Mouse (Mus musculus): ENCODE measurements around the gene Zfp458. TPM values are rescaled to one million over a fixed set of nuclear protein-coding genes. Genes with fewer than 3 reads are reported as not detected.

Gene Zfp458
- total and polyA plus RNA-seq, 2 experiments, result 0.21 to 1.9 TPM

DNA sequence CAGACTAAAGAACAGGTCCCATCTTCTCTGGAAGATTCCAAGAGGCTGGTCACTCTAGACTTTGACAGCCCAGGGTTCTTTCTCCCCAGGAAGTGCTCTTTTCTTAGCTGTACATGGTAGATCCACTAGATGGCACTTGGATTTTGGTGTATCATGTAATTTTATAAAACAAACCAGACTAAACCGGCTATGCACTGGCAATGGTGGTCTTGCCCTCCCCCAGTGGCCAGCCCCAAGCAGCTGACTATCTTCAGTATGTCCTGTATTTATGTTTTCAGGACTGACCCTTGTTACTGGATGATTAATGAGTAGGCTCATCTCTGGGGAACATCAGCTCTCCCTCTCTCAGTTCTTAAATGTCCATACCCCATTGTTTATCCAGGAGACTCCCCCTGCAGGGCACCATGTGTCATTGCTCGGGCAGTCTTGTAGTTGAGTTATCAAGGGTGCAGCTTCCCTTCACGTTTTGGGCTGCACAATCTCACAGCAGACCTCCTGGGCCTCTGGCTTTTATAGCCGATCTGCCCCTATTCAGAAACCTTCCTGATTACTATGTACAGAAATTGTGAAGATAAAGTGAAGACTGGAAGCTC lies 64.2 kb downstream of the Zfp458 start:
- no peaks in the 10 kb centered on the region for H3K27me3 ChIP-seq (ENCODE audit: control insufficient read depth, insufficient read depth, low read length)
- TF ChIP-seq CTCF (IDR thresholded peaks at IDR 0.05; ENCODE audit: low read depth, low read length) (no peak; the same call in 1 of the 2 replicates), POLR2A (IDR thresholded peaks at IDR 0.05; ENCODE audit: extremely low read depth, insufficient read depth, low read length) (no peak)
- no peaks in the 10 kb centered on the region for H3K79me2 ChIP-seq (ENCODE audit: control insufficient read depth, insufficient read depth, low read length)
- no peak overlapping the region for H3K4me3 ChIP-seq (ENCODE audit: insufficient read depth, low read depth, low read length)
- H3K36me3 ChIP-seq (ENCODE audit: control insufficient read depth, insufficient read depth, low read length), result no peaks in the 10 kb centered on the region
- H3K4me1 ChIP-seq (ENCODE audit: control insufficient read depth, insufficient read depth, low read length), result no peaks in the 10 kb centered on the region
- H3K9ac ChIP-seq (ENCODE audit: low read depth, low read length), result no peak overlapping the region
- DNase-seq (ENCODE audit: extremely low read depth, low read depth, low spot score), result no peak
- no peak overlapping the region for H3K27ac ChIP-seq (replicated peaks; ENCODE audit: insufficient read depth, low read depth, low read length)
- WGBS, result 52% methylated on average over 4 of the region's 4 CpGs

Other genes starting within 250 kb of the Zfp458 start
- 1.3 TPM in 2 replicates for gene Zfp712, start 217.3 kb downstream of the Zfp458 start, total RNA-seq (2014; rRNA removed)
- 0.04 and 0.05 TPM in 2 replicates for gene Zfp712, start 217.3 kb downstream of the Zfp458 start, polyA plus RNA-seq (2012; rRNA removed)
- gene Zfp708, start 180.5 kb downstream of the Zfp458 start, total RNA-seq (2014; rRNA removed), result 1.1 and 3.1 TPM in 2 replicates
- gene Zfp708, start 180.5 kb downstream of the Zfp458 start, polyA plus RNA-seq (2012; rRNA removed), result 0.17 TPM in 1 of 2 replicates, not detected in the other
- 12.7 and 15.5 TPM in 2 replicates for gene Gm28557, start 169.9 kb downstream of the Zfp458 start, total RNA-seq (2014; rRNA removed)
- gene Gm28557, start 169.9 kb downstream of the Zfp458 start, polyA plus RNA-seq (2012; rRNA removed), result 4.5 and 7.1 TPM in 2 replicates
- gene Rslcan18, start 162.2 kb downstream of the Zfp458 start, total RNA-seq (2014; rRNA removed), result 1.9 and 2.2 TPM in 2 replicates
- 0.20 and 0.39 TPM in 2 replicates for gene Rslcan18, start 162.2 kb downstream of the Zfp458 start, polyA plus RNA-seq (2012; rRNA removed)
- 2.7 and 4.9 TPM in 2 replicates for gene Zfp759, start 156.8 kb downstream of the Zfp458 start, total RNA-seq (2014; rRNA removed)
- gene Zfp759, start 156.8 kb downstream of the Zfp458 start, polyA plus RNA-seq (2012; rRNA removed), result 0.18 and 0.30 TPM in 2 replicates
- 2.4 and 3.2 TPM in 2 replicates for gene Rsl1, start 105.3 kb downstream of the Zfp458 start, total RNA-seq (2014; rRNA removed)
- gene Rsl1, start 105.3 kb downstream of the Zfp458 start, polyA plus RNA-seq (2012; rRNA removed), result 0.30 and 0.33 TPM in 2 replicates
- 1.3 and 1.8 TPM in 2 replicates for gene Zfp455, start 84.0 kb downstream of the Zfp458 start, total RNA-seq (2014; rRNA removed)
- gene Zfp455, start 84.0 kb downstream of the Zfp458 start, polyA plus RNA-seq (2012; rRNA removed), result 0.10 and 0.11 TPM in 2 replicates
- 1.9 and 4.0 TPM in 2 replicates for gene Zfp457, start 28.0 kb upstream of the Zfp458 start, total RNA-seq (2014; rRNA removed)
- 0.51 and 0.87 TPM in 2 replicates for gene Zfp457, start 28.0 kb upstream of the Zfp458 start, polyA plus RNA-seq (2012; rRNA removed)
- 4.4 and 4.9 TPM in 2 replicates for gene Zfp595, start 54.1 kb upstream of the Zfp458 start, total RNA-seq (2014; rRNA removed)
- 0.48 and 0.50 TPM in 2 replicates for gene Zfp595, start 54.1 kb upstream of the Zfp458 start, polyA plus RNA-seq (2012; rRNA removed)
- gene Gm28044, start 82.1 kb upstream of the Zfp458 start, total RNA-seq (2014; rRNA removed), result 0.40 TPM in 1 of 2 replicates, not detected in the other
- gene Gm28044, start 82.1 kb upstream of the Zfp458 start, polyA plus RNA-seq (2012; rRNA removed), result 0.24 TPM in 1 of 2 replicates, not detected in the other
- gene Zfp953, start 82.1 kb upstream of the Zfp458 start, total RNA-seq (2014; rRNA removed), result 2.4 and 2.8 TPM in 2 replicates
- gene Zfp953, start 82.1 kb upstream of the Zfp458 start, polyA plus RNA-seq (2012; rRNA removed), result 0.26 and 0.28 TPM in 2 replicates
- 0.27 and 0.65 TPM in 2 replicates for gene Gm28041, start 97.3 kb upstream of the Zfp458 start, total RNA-seq (2014; rRNA removed)
- not detected in 2 replicates for gene Gm28041, start 97.3 kb upstream of the Zfp458 start, polyA plus RNA-seq (2012; rRNA removed)
- 1.0 and 1.5 TPM in 2 replicates for gene Zfp456, start 97.3 kb upstream of the Zfp458 start, total RNA-seq (2014; rRNA removed)
- gene Zfp456, start 97.3 kb upstream of the Zfp458 start, polyA plus RNA-seq (2012; rRNA removed), result 0.09 and 0.11 TPM in 2 replicates
- gene Zfp429, start 121.4 kb upstream of the Zfp458 start, total RNA-seq (2014; rRNA removed), result 3.0 TPM in 2 replicates
- 0.69 and 1.00 TPM in 2 replicates for gene Zfp429, start 121.4 kb upstream of the Zfp458 start, polyA plus RNA-seq (2012; rRNA removed)
- gene Zfp459, start 143.0 kb upstream of the Zfp458 start, total RNA-seq (2014; rRNA removed), result 0.07 and 0.28 TPM in 2 replicates
- gene Zfp459, start 143.0 kb upstream of the Zfp458 start, polyA plus RNA-seq (2012; rRNA removed), result 0.04 and 0.11 TPM in 2 replicates
- gene Zfp874a, start 173.2 kb upstream of the Zfp458 start, total RNA-seq (2014; rRNA removed), result 26.6 and 32.5 TPM in 2 replicates
- gene Zfp874a, start 173.2 kb upstream of the Zfp458 start, polyA plus RNA-seq (2012; rRNA removed), result 2.3 and 4.5 TPM in 2 replicates
- gene Zfp874b, start 205.8 kb upstream of the Zfp458 start, total RNA-seq (2014; rRNA removed), result 7.2 and 8.7 TPM in 2 replicates
- 1.7 and 2.7 TPM in 2 replicates for gene Zfp874b, start 205.8 kb upstream of the Zfp458 start, polyA plus RNA-seq (2012; rRNA removed)
- gene Zfp58, start 222.1 kb upstream of the Zfp458 start, total RNA-seq (2014; rRNA removed), result 3.8 and 5.2 TPM in 2 replicates
- gene Zfp58, start 222.1 kb upstream of the Zfp458 start, polyA plus RNA-seq (2012; rRNA removed), result 0.56 and 0.68 TPM in 2 replicates
- 0.07 TPM in 1 of 2 replicates, not detected in the other for gene Gm26965, start 247.7 kb upstream of the Zfp458 start, total RNA-seq (2014; rRNA removed)
- not detected in 2 replicates for gene Gm26965, start 247.7 kb upstream of the Zfp458 start, polyA plus RNA-seq (2012; rRNA removed)
- gene Zfp87, start 247.7 kb upstream of the Zfp458 start, total RNA-seq (2014; rRNA removed), result 14.9 and 16.6 TPM in 2 replicates
- 7.1 and 12.3 TPM in 2 replicates for gene Zfp87, start 247.7 kb upstream of the Zfp458 start, polyA plus RNA-seq (2012; rRNA removed)